Mouse (Mus musculus) embryonic fibroblast, embryonic 13.5 days (primary cell): Measurements from ENCODE around the gene Rpl27a. TPM values are rescaled to one million over a fixed set of nuclear protein-coding genes. Genes with fewer than 3 reads are reported as not detected.

Experiments
- H3K27ac ChIP-seq: 2 replicates; pipeline ENCODE4 v1.5.1; 2012; ENCODE audit warnings: low read length, control low read depth, inconsistent platforms; ENCODE audit not compliant: insufficient read depth
- H3K4me1 ChIP-seq: 2 replicates; pipeline ENCODE4 v1.6.1; 2011; ENCODE audit warnings: low read length; ENCODE audit not compliant: control insufficient read depth, insufficient read depth
- H3K4me3 ChIP-seq: 2 replicates; pipeline ENCODE4 v1.5.1; 2011; ENCODE audit warnings: mild to moderate bottlenecking, control low read depth, low read length; ENCODE audit not compliant: insufficient read depth
- CTCF ChIP-seq: IDR thresholded peaks from 2 replicates; pipeline ENCODE4 v1.5.1; 2011; ENCODE audit warnings: mild to moderate bottlenecking, control low read depth, low read length, moderate library complexity, borderline replicate concordance; ENCODE audit not compliant: insufficient read depth
- POLR2A ChIP-seq: IDR thresholded peaks from 2 replicates; pipeline ENCODE4 v1.6.1; 2011; ENCODE audit warnings: low read depth, mild to moderate bottlenecking, control low read depth, low read length, moderate library complexity
- polyA plus RNA-seq: library from polyadenylated mRNA; stranded (reverse); fragments of >200 nt; gene quantifications from 2 replicates; pipeline ENCODE4 v1.2.4, GENCODE M21; 2011; ENCODE audit warnings: low read depth; ENCODE audit not compliant: missing spikeins, insufficient read length

Rpl27a gene
- polyA plus RNA-seq, 1 experiment: 433 TPM

- Histone ChIP-seq H3K4me1 (peaks cover 13% of the 10 kb centered on the region), H3K27ac (peak overlapping the region; percentile 66), H3K4me3 (no peak overlapping the region)
- 0 out of 2 replicates have a peak, but pooled peaks have one; percentile 21 for TF ChIP-seq POLR2A
- TF ChIP-seq CTCF: no peak
Measured at GRCm38 (mm10) chr7:109524442-109524744, 5.4 kb downstream of the Rpl27a start.

GRCm38 (mm10) chr7:109524763-109525162 is 5.8 kb downstream of the Rpl27a start:
- H3K27ac ChIP-seq: peak overlapping the region; percentile 66
- TF ChIP-seq POLR2A (no peak; the same call in 1 of the 2 replicates), CTCF (no peak)
- peaks cover 15% of the 10 kb centered on the region for H3K4me1 ChIP-seq
- no peak overlapping the region for H3K4me3 ChIP-seq

- Histone ChIP-seq H3K27ac (peak overlapping the region; percentile 66), H3K4me3 (no peak overlapping the region), H3K4me1 (peaks cover 24% of the 10 kb centered on the region)
- no peak for TF ChIP-seq CTCF
- TF ChIP-seq POLR2A: 0 out of 2 replicates have a peak, but pooled peaks have one; percentile 9
Measured at GRCm38 (mm10) chr7:109525740-109526663, 7.1 kb downstream of the Rpl27a start.

GRCm38 (mm10) chr7:109527536-109527935 is 8.6 kb downstream of the Rpl27a start:
- TF ChIP-seq CTCF (no peak), POLR2A (no peak)
- Histone ChIP-seq H3K4me3 (no peak overlapping the region), H3K4me1 (peaks cover 21% of the 10 kb centered on the region), H3K27ac (no peak overlapping the region)

- H3K4me3 ChIP-seq: no peak overlapping the region
- TF ChIP-seq POLR2A (no peak), CTCF (peak; percentile 41; the same call in 1 of the 2 replicates)
- H3K27ac ChIP-seq: peak overlapping the region; percentile 0; the same call in 1 of the 2 replicates
- H3K4me1 ChIP-seq: peaks cover 21% of the 10 kb centered on the region
Measured at GRCm38 (mm10) chr7:109528356-109528755, 9.4 kb downstream of the Rpl27a start.

GRCm38 (mm10) chr7:109529741-109530140 is 10.8 kb downstream of the Rpl27a start:
- 0 out of 2 replicates have a peak overlapping the region, but pooled peaks have one; percentile 17 for H3K27ac ChIP-seq
- H3K4me3 ChIP-seq: no peak overlapping the region
- TF ChIP-seq POLR2A: no peak
- TF ChIP-seq CTCF: no peak
- peaks cover 15% of the 10 kb centered on the region for H3K4me1 ChIP-seq

- Histone ChIP-seq H3K4me3 (no peak overlapping the region), H3K27ac (no peak overlapping the region), H3K4me1 (peaks cover 18% of the 10 kb centered on the region)
- TF ChIP-seq POLR2A (no peak), CTCF (no peak)
Measured at GRCm38 (mm10) chr7:109531501-109531900, 12.6 kb downstream of the Rpl27a start.

- TF ChIP-seq POLR2A (no peak), CTCF (no peak)
- H3K4me3 ChIP-seq: no peak overlapping the region
- H3K27ac ChIP-seq: no peak overlapping the region
- H3K4me1 ChIP-seq: peaks cover 19% of the 10 kb centered on the region
Measured at GRCm38 (mm10) chr7:109532691-109533090, 13.7 kb downstream of the Rpl27a start.

- H3K27ac ChIP-seq: no peak overlapping the region
- no peak overlapping the region for H3K4me3 ChIP-seq
- no peak for TF ChIP-seq CTCF
- no peak for TF ChIP-seq POLR2A
- H3K4me1 ChIP-seq: peaks cover 19% of the 10 kb centered on the region
Measured at GRCm38 (mm10) chr7:109533129-109533528, 14.2 kb downstream of the Rpl27a start.

- no peak overlapping the region for H3K27ac ChIP-seq
- TF ChIP-seq CTCF (no peak), POLR2A (no peak)
- H3K4me3 ChIP-seq: no peak overlapping the region
- peaks cover 19% of the 10 kb centered on the region for H3K4me1 ChIP-seq
Measured at GRCm38 (mm10) chr7:109533888-109534287, 14.9 kb downstream of the Rpl27a start.

GRCm38 (mm10) chr7:109534921-109535320 is 16.0 kb downstream of the Rpl27a start:
- peaks cover 16% of the 10 kb centered on the region for H3K4me1 ChIP-seq
- no peak for TF ChIP-seq POLR2A
- TF ChIP-seq CTCF: no peak
- H3K4me3 ChIP-seq: no peak overlapping the region
- H3K27ac ChIP-seq: no peak overlapping the region
